Mouse (Mus musculus): ENCODE data around the gene Tmem209.

Tmem209 gene

GRCm38 (mm10) chr6:30465586-30465985, 44.0 kb downstream of the Tmem209 start:
- in situ Hi-C loops (cut with MboI; ENCODE audit: unreplicated experiment in 2 of 2) = no loop called here

DNA sequence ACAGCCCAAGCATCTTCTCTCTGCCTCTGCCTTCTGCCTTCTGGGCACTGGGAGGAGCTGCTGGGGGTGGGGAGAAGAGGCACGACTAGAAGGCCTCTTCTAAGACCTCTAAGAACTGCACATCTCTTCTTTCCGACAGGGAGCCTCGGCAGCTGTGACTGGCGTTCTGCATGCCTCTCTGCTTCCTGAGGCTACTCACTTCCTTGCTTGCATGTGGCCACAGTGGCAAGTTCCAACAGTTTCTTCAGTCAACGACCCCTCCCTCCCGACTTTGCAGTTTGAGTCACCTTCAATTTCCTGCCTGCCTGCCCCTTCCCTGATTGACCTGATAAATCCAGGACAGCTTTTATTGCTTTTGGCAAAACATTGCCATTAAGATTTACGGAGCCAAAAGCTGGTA, 46.8 kb downstream of the Tmem209 start:
- in situ Hi-C loops (cut with MboI; ENCODE audit: unreplicated experiment in 2 of 2) = no loop called here

- in situ Hi-C loops (cut with MboI; ENCODE audit: unreplicated experiment in 2 of 2) = no loop called here
Observed at GRCm38 (mm10) chr6:30461755-30462344, 47.7 kb downstream of the Tmem209 start.

DNA sequence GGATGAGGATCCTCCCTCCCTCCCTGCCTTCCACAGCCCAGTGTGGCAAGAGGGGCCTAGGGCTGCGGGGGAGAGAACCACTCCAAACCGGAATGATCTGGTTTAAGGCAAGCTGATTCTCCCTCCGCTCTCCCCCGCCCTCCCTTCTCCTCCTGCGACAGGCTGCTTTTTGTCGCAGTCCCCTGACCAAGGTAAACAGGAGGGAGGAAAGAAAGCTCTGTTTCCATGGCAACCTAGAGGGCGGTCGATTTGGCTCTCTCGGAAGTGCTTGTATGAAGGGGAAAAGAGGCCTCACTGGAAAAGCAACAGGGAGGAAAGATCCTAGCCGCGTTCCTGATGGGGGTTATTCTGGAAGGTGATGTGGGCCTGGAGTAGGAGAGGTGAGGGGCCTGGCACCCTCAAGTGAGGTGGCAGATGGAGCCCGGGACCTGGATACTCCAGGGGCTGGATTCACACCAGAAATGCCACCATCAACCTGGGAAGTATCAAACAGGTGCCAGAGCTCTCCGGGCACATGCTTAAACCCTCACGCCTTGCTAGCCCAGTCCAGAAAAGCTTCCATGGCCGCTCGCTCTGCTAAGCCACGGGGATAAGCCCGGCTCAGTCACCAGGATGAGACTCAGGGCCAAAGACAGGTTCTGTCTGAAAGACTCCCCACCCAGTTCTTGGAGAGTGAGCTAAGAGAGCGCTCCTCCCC, 48.7 kb downstream of the Tmem209 start:
- in situ Hi-C loops (cut with MboI; ENCODE audit: unreplicated experiment in 2 of 2) = no loop called here

- in situ Hi-C loops (cut with MboI; ENCODE audit: unreplicated experiment in 2 of 2) = no loop called here
Observed at GRCm38 (mm10) chr6:30459811-30460749, 49.5 kb downstream of the Tmem209 start.

- in situ Hi-C loops (cut with MboI; ENCODE audit: unreplicated experiment in 2 of 2) = no loop called here
Observed at GRCm38 (mm10) chr6:30459056-30459747, 50.4 kb downstream of the Tmem209 start.

DNA sequence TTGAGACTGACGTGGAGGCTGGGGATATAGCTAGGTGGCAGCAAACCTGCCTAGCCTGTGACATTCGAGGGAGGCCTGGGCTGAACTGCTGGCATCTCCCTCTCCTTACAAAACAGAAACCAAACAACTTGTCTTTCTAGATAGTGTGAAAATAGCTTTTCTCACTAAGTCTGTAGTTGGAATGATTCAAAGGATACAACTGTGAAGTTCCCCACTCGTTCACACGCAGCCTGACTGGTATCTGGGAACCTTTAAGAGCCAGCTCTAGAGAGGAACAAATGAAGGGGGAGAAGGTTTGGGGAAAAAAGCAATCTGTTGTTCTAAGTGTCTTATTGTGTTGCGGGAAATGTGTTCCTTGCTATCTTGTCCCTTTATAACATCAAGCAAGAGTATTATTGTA, 51.0 kb downstream of the Tmem209 start:
- in situ Hi-C loops (cut with MboI; ENCODE audit: unreplicated experiment in 2 of 2) = no loop called here

DNA sequence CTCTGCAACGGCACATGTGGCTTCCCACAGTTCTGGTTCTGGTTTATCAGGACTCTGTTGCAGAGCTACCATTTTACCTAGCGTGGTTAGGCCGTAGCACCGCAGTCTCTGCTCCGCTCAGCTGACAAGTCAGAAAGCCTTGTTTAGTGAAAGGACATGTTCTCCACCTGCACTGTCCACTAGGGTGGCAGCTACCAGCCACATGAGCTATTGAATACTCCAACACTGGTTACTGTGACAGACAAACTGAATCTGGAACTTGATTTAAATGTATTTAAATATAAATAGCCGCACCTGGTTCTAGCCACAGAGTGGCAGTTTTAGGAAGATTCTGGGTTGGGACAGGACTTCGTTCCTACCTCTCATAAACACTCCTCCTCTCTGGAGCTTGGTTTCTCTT, 52.6 kb downstream of the Tmem209 start:
- in situ Hi-C loops (cut with MboI; ENCODE audit: unreplicated experiment in 2 of 2) = no loop called here

DNA sequence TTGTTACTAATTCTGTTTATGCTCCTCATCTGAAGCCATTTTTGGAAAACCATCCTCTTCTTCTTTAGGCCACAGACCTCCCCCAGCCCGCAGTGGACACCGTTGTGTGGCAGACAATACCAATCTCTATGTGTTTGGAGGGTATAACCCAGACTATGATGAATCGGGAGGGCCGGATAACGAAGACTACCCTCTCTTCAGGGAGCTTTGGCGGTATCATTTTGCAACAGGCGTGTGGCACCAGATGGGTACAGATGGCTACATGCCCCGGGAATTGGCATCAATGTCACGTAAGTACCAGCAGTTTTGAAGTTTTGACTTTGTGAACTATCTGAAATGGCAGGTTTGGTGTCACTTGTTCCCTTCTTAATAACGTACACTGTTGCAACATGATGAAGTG, 70.0 kb downstream of the Tmem209 start:
- in situ Hi-C loops (cut with MboI; ENCODE audit: unreplicated experiment in 2 of 2) = no loop called here

GRCm38 (mm10) chr6:30437054-30437453, 72.5 kb downstream of the Tmem209 start:
- in situ Hi-C loops (cut with MboI; ENCODE audit: unreplicated experiment in 2 of 2) = no loop called here

GRCm38 (mm10) chr6:30436476-30436875, 73.1 kb downstream of the Tmem209 start:
- in situ Hi-C loops (cut with MboI; ENCODE audit: unreplicated experiment in 2 of 2) = no loop called here

GRCm38 (mm10) chr6:30432461-30433192, 77.0 kb downstream of the Tmem209 start:
- in situ Hi-C loops (cut with MboI; ENCODE audit: unreplicated experiment in 2 of 2) = no loop called here

All from v-Abl transformed pro-B cells (cell line).